Comparison of ENCODE assay signal across 8 mouse cellular contexts in genomic region chr13:104110526-104110925, GRCm38 (mm10). TPM values are rescaled to one million over a fixed set of nuclear protein-coding genes. Genes with fewer than 3 reads are reported as not detected.
A peak's percentile ranks its signal among the peaks of the same experiment; 100 is the strongest.
DNase-seq lines count a peak whose midpoint lies in the region; ATAC-seq and TF ChIP-seq lines count a peak whose summit lies in the region.

No protein-coding gene starts in this region.

- WGBS in kidney, postnatal 0 days: 44% methylated on average over 7 of the region's 7 CpGs
- 45% methylated on average over 7 of the region's 7 CpGs for WGBS in embryonic facial prominence, embryonic 13.5 days
- WGBS in intestine, postnatal 0 days: 40% methylated on average over 7 of the region's 7 CpGs
- 38% methylated on average over 7 of the region's 7 CpGs for WGBS in neural tube, embryonic 13.5 days

- TF ChIP-seq CTCF in kidney, postnatal 0 days (IDR thresholded peaks at IDR 0.05; ENCODE audit: low read depth): no peak
- no peak for TF ChIP-seq CTCF in intestine, postnatal 0 days (IDR thresholded peaks at IDR 0.05; ENCODE audit: low read depth)

- H3K27ac ChIP-seq in kidney, postnatal 0 days: peak overlapping the region; percentile 71; the same call in 1 of the 2 replicates
- no peak overlapping the region for H3K27ac ChIP-seq in embryonic facial prominence, embryonic 13.5 days
- H3K27ac ChIP-seq in intestine, postnatal 0 days (ENCODE audit: low read depth, low read length): 0 out of 2 replicates have a peak overlapping the region, but pooled peaks have one; percentile 21
- peak overlapping the region; percentile 83 for H3K27ac ChIP-seq in neural tube, embryonic 13.5 days (replicated peaks)

- H3K9ac ChIP-seq in kidney, postnatal 0 days (ENCODE audit: low read depth, low read length): peak overlapping the region; percentile 68; the same call in 1 of the 2 replicates
- H3K9ac ChIP-seq in embryonic facial prominence, embryonic 13.5 days: peak overlapping the region; percentile 74; the same call in 1 of the 2 replicates
- H3K9ac ChIP-seq in intestine, postnatal 0 days (ENCODE audit: low read depth, low read length): peak overlapping the region; percentile 62; the same call in 1 of the 2 replicates
- H3K9ac ChIP-seq in neural tube, embryonic 13.5 days: peak overlapping the region; percentile 85

- no peaks in the 10 kb centered on the region for H3K36me3 ChIP-seq in kidney, postnatal 0 days (ENCODE audit: insufficient read depth, low read length)
- H3K36me3 ChIP-seq in embryonic facial prominence, embryonic 13.5 days: peaks cover 4% of the 10 kb centered on the region; the same call in 1 of the 2 replicates
- H3K36me3 ChIP-seq in intestine, postnatal 0 days (ENCODE audit: control insufficient read depth, insufficient read depth): no peaks in the 10 kb centered on the region
- H3K36me3 ChIP-seq in neural tube, embryonic 13.5 days: peaks cover 28% of the 10 kb centered on the region

- DNase-seq in kidney, postnatal 0 days (ENCODE audit: low spot score): peak; percentile 8
- no peak for DNase-seq in kidney, postnatal 4 days
- DNase-seq in frontal cortex, postnatal 14 days (ENCODE audit: low spot score in 2 of 2): no peak
- no peak for DNase-seq in gastrocnemius, postnatal 4 days (ENCODE audit: low spot score in 2 of 2)
- no peak for DNase-seq in thymus, adult 18-20 months

- ATAC-seq in kidney, postnatal 0 days (replicated peaks; ENCODE audit: low FRiP score, low read depth): no peak
- ATAC-seq in embryonic facial prominence, embryonic 13.5 days (ENCODE audit: insufficient number of reproducible peaks, insufficient read depth, low FRiP score, low TSS enrichment, low read depth): no peak
- ATAC-seq in intestine, postnatal 0 days: no peak
- ATAC-seq in neural tube, embryonic 13.5 days (ENCODE audit: low read depth): no peak

- no peaks in the 10 kb centered on the region for H3K4me1 ChIP-seq in kidney, postnatal 0 days (replicated peaks; ENCODE audit: insufficient read depth, low read length)
- H3K4me1 ChIP-seq in embryonic facial prominence, embryonic 13.5 days: peaks cover 25% of the 10 kb centered on the region
- H3K4me1 ChIP-seq in intestine, postnatal 0 days (replicated peaks; ENCODE audit: control insufficient read depth, insufficient read depth, low read length): no peaks in the 10 kb centered on the region
- peaks cover 26% of the 10 kb centered on the region for H3K4me1 ChIP-seq in neural tube, embryonic 13.5 days (replicated peaks)

- H3K9me3 ChIP-seq in kidney, postnatal 0 days (replicated peaks; ENCODE audit: low read length): no peaks in the 10 kb centered on the region
- peaks cover 3% of the 10 kb centered on the region; the same call in 1 of the 2 replicates for H3K9me3 ChIP-seq in embryonic facial prominence, embryonic 13.5 days
- H3K9me3 ChIP-seq in intestine, postnatal 0 days (ENCODE audit: control insufficient read depth): no peaks in the 10 kb centered on the region
- no peaks in the 10 kb centered on the region for H3K9me3 ChIP-seq in neural tube, embryonic 13.5 days

- peak overlapping the region; percentile 95 for H3K4me2 ChIP-seq in kidney, postnatal 0 days (ENCODE audit: low read length)
- peak overlapping the region; percentile 85 for H3K4me2 ChIP-seq in embryonic facial prominence, embryonic 13.5 days
- peak overlapping the region; percentile 92 for H3K4me2 ChIP-seq in intestine, postnatal 0 days (replicated peaks; ENCODE audit: low read depth)
- peak overlapping the region; percentile 92 for H3K4me2 ChIP-seq in neural tube, embryonic 13.5 days

- peak overlapping the region; percentile 94 for H3K4me3 ChIP-seq in kidney, postnatal 0 days (replicated peaks; ENCODE audit: low read depth, low read length)
- H3K4me3 ChIP-seq in embryonic facial prominence, embryonic 13.5 days: peak overlapping the region; percentile 82
- peak overlapping the region; percentile 70 for H3K4me3 ChIP-seq in intestine, postnatal 0 days (ENCODE audit: low read depth, low read length)
- H3K4me3 ChIP-seq in neural tube, embryonic 13.5 days: peak overlapping the region; percentile 84

- H3K27me3 ChIP-seq in kidney, postnatal 0 days (ENCODE audit: insufficient read depth, low read length): no peaks in the 10 kb centered on the region
- H3K27me3 ChIP-seq in embryonic facial prominence, embryonic 13.5 days: no peaks in the 10 kb centered on the region
- no peaks in the 10 kb centered on the region for H3K27me3 ChIP-seq in intestine, postnatal 0 days (replicated peaks; ENCODE audit: control insufficient read depth, insufficient read depth, low read length)
- no peaks in the 10 kb centered on the region for H3K27me3 ChIP-seq in neural tube, embryonic 13.5 days

RNA-seq across cellular contexts. Expression of gene Sgtb, which starts 1.0 kb away (rescaled TPM):
- polyA plus RNA-seq in kidney, postnatal 0 days (2015; fragmentation: Nextera tagmentation; extraction: Ambion mirVana): 5.6 and 5.9 TPM in 2 replicates
- 8.9 and 10.9 TPM in 2 replicates for polyA plus RNA-seq in embryonic facial prominence, embryonic 13.5 days (2015; fragmentation: Nextera tagmentation; extraction: Ambion mirVana)
- 1.5 and 2.1 TPM in 2 replicates for polyA plus RNA-seq in intestine, postnatal 0 days (2015; fragmentation: Nextera tagmentation; extraction: Ambion mirVana)
- 34.3 and 40.2 TPM in 2 replicates for polyA plus RNA-seq in neural tube, embryonic 13.5 days (2015; fragmentation: Nextera tagmentation; extraction: Ambion mirVana)
- total RNA-seq in gastrocnemius, postnatal 4 days (2021): 1 to 10 TPM; 3.3 to 3.5 TPM

RNA-seq across cellular contexts. Expression of gene Nln, which starts 1.1 kb away (rescaled TPM):
- polyA plus RNA-seq in kidney, postnatal 0 days (2015; fragmentation: Nextera tagmentation; extraction: Ambion mirVana): 13.5 and 15.2 TPM in 2 replicates
- 13.0 and 14.6 TPM in 2 replicates for polyA plus RNA-seq in embryonic facial prominence, embryonic 13.5 days (2015; fragmentation: Nextera tagmentation; extraction: Ambion mirVana)
- polyA plus RNA-seq in intestine, postnatal 0 days (2015; fragmentation: Nextera tagmentation; extraction: Ambion mirVana): 11.7 and 13.3 TPM in 2 replicates
- 32.4 and 36.5 TPM in 2 replicates for polyA plus RNA-seq in neural tube, embryonic 13.5 days (2015; fragmentation: Nextera tagmentation; extraction: Ambion mirVana)
- total RNA-seq in gastrocnemius, postnatal 4 days (2021): 10 to 100 TPM; 15.3 TPM
